Mouse (Mus musculus): ENCODE results near the gene Tomm7.

GRCm38 (mm10) chr5:23822306-23822705, 21.7 kb downstream of the Tomm7 start:
- TF ChIP-seq CTCF (IDR thresholded peaks at IDR 0.05; ENCODE audit: low read depth) (no peak), EP300 (IDR thresholded peaks at IDR 0.05; ENCODE audit: low read depth) (no peak)

Measured in heart, postnatal 0 days (tissue).